Mouse (Mus musculus): Measurements from ENCODE around the gene Tmem131l. TPM values are rescaled to one million over a fixed set of nuclear protein-coding genes. Genes with fewer than 3 reads are reported as not detected.
"Not testable (repeated sequence)": the region's sequence is repeated elsewhere in the genome, so short reads cannot be mapped to it uniquely, and the experiment has no call there.

The Tmem131l gene
- total RNA-seq, 2 experiments from 2014 or later = 18.2 to 18.6 TPM

DNA sequence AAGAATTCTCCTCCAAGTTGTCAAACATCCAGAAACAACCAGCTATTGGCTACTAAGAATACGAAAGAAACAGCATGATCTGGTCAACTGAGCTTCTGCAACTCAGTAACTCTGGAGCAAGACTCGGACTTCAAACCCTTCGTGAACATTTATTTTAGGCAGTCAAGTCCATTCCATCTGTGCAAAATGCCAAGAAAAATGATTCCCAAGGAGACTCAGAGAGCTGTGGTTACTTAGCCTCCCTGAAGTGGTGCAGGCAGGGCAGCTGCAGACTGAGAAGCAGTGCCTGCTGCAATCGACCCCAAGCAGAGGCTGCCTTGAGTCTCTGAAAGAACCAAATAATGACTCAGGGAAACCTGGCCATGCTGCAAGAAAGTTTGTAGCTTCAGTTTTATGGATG lies 98.1 kb downstream of the Tmem131l start:
- no peak for DNase-seq (ENCODE audit: low spot score in 2 of 2)

GRCm38 (mm10) chr3:83938871-83939270 lies 101.1 kb downstream of the Tmem131l start:
- no peak for DNase-seq (ENCODE audit: low spot score in 2 of 2)

DNA sequence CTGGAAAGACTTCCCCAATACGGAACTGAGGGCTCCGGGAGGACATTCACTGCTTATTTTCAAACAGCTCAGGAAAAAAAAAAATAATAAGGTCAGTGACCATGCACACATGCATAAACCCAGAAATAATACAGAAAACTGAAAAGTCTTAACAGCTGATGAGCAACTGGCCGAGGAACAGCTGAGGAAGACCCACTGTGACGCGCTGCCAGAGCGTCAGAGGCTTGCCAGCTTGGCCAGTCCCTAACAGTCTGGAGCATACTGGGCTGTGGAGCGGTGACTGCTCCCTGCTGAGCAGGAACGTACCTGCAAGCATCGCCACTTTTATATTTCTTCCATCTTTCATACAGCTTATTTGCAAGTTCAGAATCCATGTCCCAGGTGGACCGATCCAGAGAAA lies 105.5 kb downstream of the Tmem131l start:
- no peak for DNase-seq (ENCODE audit: low spot score in 2 of 2)

- DNase-seq (ENCODE audit: low spot score in 2 of 2) = peak in 1 of 2 experiments; percentile 42
Measured at GRCm38 (mm10) chr3:83915768-83916496, 124.0 kb downstream of the Tmem131l start.

GRCm38 (mm10) chr3:83915102-83915501 lies 124.9 kb downstream of the Tmem131l start:
- peak; percentile 32 for DNase-seq (ENCODE audit: low spot score in 2 of 2)

DNA sequence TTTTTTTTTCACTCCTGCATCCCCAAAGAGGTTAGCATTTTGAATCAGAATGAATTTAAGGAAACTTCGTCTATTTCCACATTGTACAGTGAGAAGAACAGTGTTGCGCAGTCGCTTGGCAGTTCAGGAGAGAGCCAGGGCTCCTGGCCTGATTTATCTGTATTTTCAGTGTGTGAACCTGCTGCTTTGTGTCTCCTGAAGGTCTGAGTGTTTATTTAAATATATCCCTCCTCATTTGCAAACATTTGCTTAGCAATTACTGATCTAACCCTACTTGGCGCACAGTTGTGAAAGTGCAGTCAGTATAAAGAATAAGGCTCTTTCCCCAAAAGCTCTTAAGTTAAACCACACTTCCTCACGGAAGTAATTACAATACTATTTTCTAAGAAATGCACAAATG lies 129.3 kb downstream of the Tmem131l start:
- DNase-seq (ENCODE audit: low spot score in 2 of 2) = no peak

GRCm38 (mm10) chr3:83906185-83906584 lies 133.8 kb downstream of the Tmem131l start:
- DNase-seq (ENCODE audit: low spot score in 2 of 2) = no peak

DNA sequence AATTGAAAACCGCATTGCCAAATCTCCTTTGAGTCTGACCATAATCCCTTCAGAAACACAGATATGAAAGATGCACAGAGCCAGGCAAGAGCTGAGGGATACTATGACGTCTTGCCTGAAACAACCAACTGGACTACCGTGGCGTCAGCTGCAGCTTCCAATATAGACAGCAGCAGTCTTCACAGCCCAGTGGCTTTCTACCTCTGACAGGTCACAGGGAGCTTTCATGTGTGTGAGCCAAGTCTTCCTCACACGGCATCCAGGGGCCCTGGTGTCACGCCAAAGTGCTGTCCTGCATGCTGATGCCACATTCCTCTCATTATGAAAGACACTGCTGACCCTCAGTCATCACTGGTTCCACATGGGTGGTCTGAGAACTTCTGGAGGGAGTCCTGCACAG lies 134.8 kb downstream of the Tmem131l start:
- no peak for DNase-seq (ENCODE audit: low spot score in 2 of 2)

DNA sequence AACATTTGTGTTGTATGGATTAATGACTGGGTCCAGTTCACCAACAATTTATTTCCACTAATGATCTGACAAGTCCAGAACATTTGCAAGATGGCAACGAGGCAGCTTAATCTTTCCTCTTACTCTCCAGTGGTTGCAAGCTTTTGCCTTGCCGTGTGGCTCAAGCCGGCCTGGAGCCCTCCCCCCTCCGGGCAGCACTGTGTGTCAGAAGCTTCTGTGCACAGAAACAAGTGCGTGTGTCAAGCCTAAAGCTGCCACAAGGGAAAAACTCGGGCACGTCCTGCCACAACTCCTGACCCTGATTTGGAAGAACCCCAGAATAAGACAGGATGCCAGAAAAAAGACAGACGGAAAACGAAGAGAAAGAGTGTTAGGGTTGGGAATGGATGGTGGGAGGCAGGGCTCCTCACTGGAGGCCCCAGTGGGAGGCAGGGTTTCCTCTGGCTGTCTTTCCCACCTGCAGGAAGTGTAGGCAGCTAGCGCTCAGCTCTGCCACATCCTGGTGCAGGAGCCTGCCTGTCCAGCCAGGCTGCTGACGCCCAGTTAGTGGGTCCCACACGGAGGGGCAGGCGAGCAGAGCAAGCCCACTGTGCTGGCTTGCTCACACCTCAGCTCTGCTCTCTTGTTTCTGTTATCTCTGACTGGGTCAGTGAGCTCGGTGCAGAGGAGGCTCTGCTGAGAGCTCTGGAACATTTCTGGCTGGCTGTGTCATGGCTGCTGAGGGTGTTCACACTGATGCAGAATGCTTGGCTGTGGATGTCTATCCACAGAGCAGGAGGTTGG lies 135.6 kb downstream of the Tmem131l start:
- DNase-seq (ENCODE audit: low spot score in 2 of 2) = peak in 1 of 2 experiments; percentile 18

- no peak for DNase-seq (ENCODE audit: low spot score in 2 of 2)
Measured at GRCm38 (mm10) chr3:83902943-83903342, 137.0 kb downstream of the Tmem131l start.

DNA sequence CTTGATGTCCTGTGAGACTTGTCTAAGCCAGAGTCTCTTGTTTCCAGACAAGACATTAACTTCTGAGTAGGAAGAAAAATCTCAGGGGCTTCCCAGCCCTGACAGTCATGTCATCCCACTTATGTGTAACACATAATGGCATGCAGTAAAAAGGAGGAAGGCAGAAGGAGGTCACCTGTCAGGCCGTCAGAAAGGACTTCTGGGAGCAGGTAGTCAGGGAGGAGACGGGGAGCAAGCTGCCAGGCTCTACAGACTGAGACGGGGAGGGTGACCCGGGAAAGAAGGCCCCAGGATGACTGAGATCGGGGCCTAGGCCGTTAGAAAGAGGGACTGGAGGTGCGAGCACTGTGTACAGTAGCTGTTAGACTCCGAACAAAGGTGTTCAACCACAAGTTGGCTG lies 137.5 kb downstream of the Tmem131l start:
- DNase-seq (ENCODE audit: low spot score in 2 of 2) = no peak

GRCm38 (mm10) chr3:83900756-83901373 lies 139.1 kb downstream of the Tmem131l start:
- DNase-seq (ENCODE audit: low spot score in 2 of 2) = no peak

DNA sequence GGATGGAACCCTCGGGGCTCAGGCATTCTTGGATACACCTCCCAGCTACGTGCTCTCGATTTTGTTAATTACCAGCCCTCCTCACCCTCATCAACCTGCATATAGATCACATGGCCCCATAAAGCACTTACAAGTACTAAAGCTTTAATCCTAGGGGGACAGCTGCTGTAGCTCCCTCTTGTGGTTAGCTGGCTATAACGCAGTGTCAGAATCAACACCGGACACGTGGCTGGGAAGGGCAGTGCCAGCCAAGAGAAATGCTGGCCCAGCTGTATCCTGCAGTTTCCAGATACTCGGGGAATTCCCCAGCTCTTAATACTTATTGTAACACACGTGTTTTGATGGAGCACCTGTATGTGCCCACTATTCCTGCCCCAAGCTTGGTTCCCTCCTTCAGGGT lies 140.4 kb downstream of the Tmem131l start:
- DNase-seq (ENCODE audit: low spot score in 2 of 2) = peak; percentile 32 to 49

DNA sequence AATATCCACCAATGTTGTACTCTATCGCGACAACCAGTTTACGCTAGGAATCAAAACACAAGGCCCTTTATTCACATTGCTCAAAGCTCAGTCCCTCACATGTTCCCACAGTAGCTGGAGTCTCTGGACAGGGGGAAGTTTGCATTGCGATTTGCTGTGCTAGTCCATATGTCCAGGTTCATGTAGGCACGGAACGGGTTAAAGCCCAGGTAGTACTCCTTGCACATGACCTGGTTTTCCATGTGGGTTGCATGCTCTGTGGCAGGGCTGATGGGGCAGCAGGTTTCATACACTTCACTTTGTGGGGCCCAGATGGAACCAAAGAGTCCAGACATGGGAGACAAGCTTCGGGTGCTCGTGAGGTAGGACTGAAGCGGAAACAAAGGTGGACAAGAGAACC lies 141.7 kb downstream of the Tmem131l start:
- DNase-seq (ENCODE audit: low spot score in 2 of 2) = no peak

- DNase-seq (ENCODE audit: low spot score in 2 of 2) = no peak
Measured at GRCm38 (mm10) chr3:83895811-83896210, 144.2 kb downstream of the Tmem131l start.

DNA sequence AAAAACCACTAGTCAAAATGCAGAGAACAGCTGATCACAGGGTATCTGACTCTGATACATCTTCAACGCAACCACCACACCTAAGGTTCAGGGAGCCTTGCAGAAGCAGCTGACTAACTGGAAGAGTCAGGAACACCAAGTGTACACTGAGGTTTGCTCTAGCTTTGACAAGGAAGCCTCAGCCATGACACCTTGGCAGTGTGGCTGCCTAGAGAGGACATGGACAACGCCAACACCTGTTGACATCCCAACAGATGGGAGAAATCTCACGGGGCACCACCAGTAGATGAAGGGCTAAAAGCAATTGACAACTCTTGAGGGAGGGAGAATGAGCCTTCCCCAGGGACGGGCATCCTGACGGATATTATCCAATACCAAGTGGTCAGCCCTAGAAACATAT lies 144.9 kb downstream of the Tmem131l start:
- no peak for DNase-seq (ENCODE audit: low spot score in 2 of 2)

GRCm38 (mm10) chr3:83885163-83885562 lies 154.8 kb downstream of the Tmem131l start:
- no peak for DNase-seq (ENCODE audit: low spot score in 2 of 2)

GRCm38 (mm10) chr3:83879261-83880050 lies 160.5 kb downstream of the Tmem131l start:
- not testable (repeated sequence) for DNase-seq (ENCODE audit: low spot score in 2 of 2)

DNA sequence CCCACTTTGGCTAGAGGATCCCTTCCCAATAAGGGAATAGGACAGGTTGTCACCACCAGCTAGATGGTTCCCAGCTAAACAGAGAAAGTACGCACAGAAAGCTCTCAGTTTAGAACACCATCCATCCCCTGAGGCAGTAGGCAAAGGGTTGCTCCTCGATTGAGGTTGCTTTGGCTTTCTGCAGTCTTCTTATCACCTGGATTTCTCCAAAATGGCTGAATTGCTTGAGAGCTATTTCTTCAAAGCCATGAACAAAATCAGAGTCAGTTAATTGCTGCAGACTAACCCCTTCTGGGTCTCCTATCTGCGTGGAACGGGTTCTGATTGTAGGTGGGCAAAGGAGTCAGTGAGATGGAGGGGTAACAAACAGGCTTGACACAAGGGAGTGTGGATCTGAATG lies 161.2 kb downstream of the Tmem131l start:
- no peak for DNase-seq (ENCODE audit: low spot score in 2 of 2)

GRCm38 (mm10) chr3:83876299-83876698 lies 163.7 kb downstream of the Tmem131l start:
- DNase-seq (ENCODE audit: low spot score in 2 of 2) = no peak

- not testable (repeated sequence) for DNase-seq (ENCODE audit: low spot score in 2 of 2)
Measured at GRCm38 (mm10) chr3:83875078-83875477, 164.9 kb downstream of the Tmem131l start.
